Mouse (Mus musculus): ENCODE data around the gene Gm572. TPM values are rescaled to one million over a fixed set of nuclear protein-coding genes. Genes with fewer than 3 reads are reported as not detected.

Gm572 gene
- polyA plus RNA-seq, 1 experiment from 2014 or later: not detected

GRCm38 (mm10) chr4:148664021-148664420 is 20.9 kb downstream of the Gm572 start:
- Histone ChIP-seq H3K9ac (ENCODE audit: low read length) (no peak overlapping the region), H3K4me2 (ENCODE audit: low read depth) (no peak overlapping the region), H3K4me1 (ENCODE audit: control insufficient read depth, insufficient read depth, low read length) (no peaks in the 10 kb centered on the region), H3K27me3 (ENCODE audit: control insufficient read depth, insufficient read depth, low read length) (no peaks in the 10 kb centered on the region), H3K9me3 (ENCODE audit: control insufficient read depth, low read length) (no peaks in the 10 kb centered on the region), H3K4me3 (ENCODE audit: low read depth, low read length) (no peak overlapping the region), H3K27ac (ENCODE audit: low read depth, low read length) (no peak overlapping the region), H3K36me3 (ENCODE audit: control insufficient read depth, insufficient read depth, low read length) (no peaks in the 10 kb centered on the region)
- WGBS: 32% methylated on average over 6 of the region's 6 CpGs
- no peak for ATAC-seq (ENCODE audit: insufficient read depth, low FRiP score, low TSS enrichment)
- no peak for DNase-seq (ENCODE audit: low spot score)

GRCm38 (mm10) chr4:148667006-148667755 is 24.1 kb downstream of the Gm572 start:
- Histone ChIP-seq H3K4me1 (ENCODE audit: control insufficient read depth, insufficient read depth, low read length) (no peaks in the 10 kb centered on the region), H3K4me2 (ENCODE audit: low read depth) (no peak overlapping the region), H3K9me3 (ENCODE audit: control insufficient read depth, low read length) (no peaks in the 10 kb centered on the region), H3K9ac (ENCODE audit: low read length) (no peak overlapping the region), H3K27ac (ENCODE audit: low read depth, low read length) (no peak overlapping the region), H3K4me3 (ENCODE audit: low read depth, low read length) (no peak overlapping the region), H3K36me3 (ENCODE audit: control insufficient read depth, insufficient read depth, low read length) (no peaks in the 10 kb centered on the region), H3K27me3 (ENCODE audit: control insufficient read depth, insufficient read depth, low read length) (no peaks in the 10 kb centered on the region)
- 90% methylated on average over 15 of the region's 15 CpGs for WGBS
- no peak for DNase-seq (ENCODE audit: low spot score)
- no peak for ATAC-seq (ENCODE audit: insufficient read depth, low FRiP score, low TSS enrichment)

- Histone ChIP-seq H3K9me3 (ENCODE audit: control insufficient read depth, low read length) (no peaks in the 10 kb centered on the region), H3K36me3 (ENCODE audit: control insufficient read depth, insufficient read depth, low read length) (no peaks in the 10 kb centered on the region), H3K4me3 (ENCODE audit: low read depth, low read length) (no peak overlapping the region), H3K4me2 (ENCODE audit: low read depth) (no peak overlapping the region), H3K4me1 (ENCODE audit: control insufficient read depth, insufficient read depth, low read length) (peaks cover 5% of the 10 kb centered on the region), H3K27ac (ENCODE audit: low read depth, low read length) (no peak overlapping the region), H3K9ac (ENCODE audit: low read length) (no peak overlapping the region), H3K27me3 (ENCODE audit: control insufficient read depth, insufficient read depth, low read length) (no peaks in the 10 kb centered on the region)
- DNase-seq (ENCODE audit: low spot score) (peak; percentile 5), ATAC-seq (ENCODE audit: insufficient read depth, low FRiP score, low TSS enrichment) (no peak)
- WGBS: 70% methylated on average over 16 of the region's 16 CpGs
Observed at GRCm38 (mm10) chr4:148671230-148671947, 28.3 kb downstream of the Gm572 start.

- Histone ChIP-seq H3K4me1 (ENCODE audit: control insufficient read depth, insufficient read depth, low read length) (peaks cover 8% of the 10 kb centered on the region), H3K27me3 (ENCODE audit: control insufficient read depth, insufficient read depth, low read length) (no peaks in the 10 kb centered on the region), H3K27ac (ENCODE audit: low read depth, low read length) (no peak overlapping the region), H3K4me2 (ENCODE audit: low read depth) (no peak overlapping the region), H3K9me3 (ENCODE audit: control insufficient read depth, low read length) (no peaks in the 10 kb centered on the region), H3K9ac (ENCODE audit: low read length) (no peak overlapping the region), H3K4me3 (ENCODE audit: low read depth, low read length) (no peak overlapping the region), H3K36me3 (ENCODE audit: control insufficient read depth, insufficient read depth, low read length) (no peaks in the 10 kb centered on the region)
- WGBS: 38% methylated on average over 7 of the region's 7 CpGs
- no peak for DNase-seq (ENCODE audit: low spot score)
- ATAC-seq (ENCODE audit: insufficient read depth, low FRiP score, low TSS enrichment): no peak
Observed at GRCm38 (mm10) chr4:148675043-148675442, 31.9 kb downstream of the Gm572 start.

GRCm38 (mm10) chr4:148676188-148676960 is 33.3 kb downstream of the Gm572 start:
- DNase-seq (ENCODE audit: low spot score) (peak; percentile 36), ATAC-seq (ENCODE audit: insufficient read depth, low FRiP score, low TSS enrichment) (no peak)
- Histone ChIP-seq H3K9ac (ENCODE audit: low read length) (no peak overlapping the region), H3K9me3 (ENCODE audit: control insufficient read depth, low read length) (no peaks in the 10 kb centered on the region), H3K27ac (ENCODE audit: low read depth, low read length) (no peak overlapping the region), H3K4me3 (ENCODE audit: low read depth, low read length) (no peak overlapping the region), H3K4me1 (ENCODE audit: control insufficient read depth, insufficient read depth, low read length) (peaks cover 8% of the 10 kb centered on the region), H3K36me3 (ENCODE audit: control insufficient read depth, insufficient read depth, low read length) (no peaks in the 10 kb centered on the region), H3K27me3 (ENCODE audit: control insufficient read depth, insufficient read depth, low read length) (no peaks in the 10 kb centered on the region), H3K4me2 (ENCODE audit: low read depth) (no peak overlapping the region)
- 33% methylated on average over 16 of the region's 16 CpGs for WGBS

- no peak for DNase-seq (ENCODE audit: low spot score)
- Histone ChIP-seq H3K36me3 (ENCODE audit: control insufficient read depth, insufficient read depth, low read length) (no peaks in the 10 kb centered on the region), H3K4me3 (ENCODE audit: low read depth, low read length) (no peak overlapping the region), H3K27me3 (ENCODE audit: control insufficient read depth, insufficient read depth, low read length) (no peaks in the 10 kb centered on the region), H3K4me1 (ENCODE audit: control insufficient read depth, insufficient read depth, low read length) (peaks cover 8% of the 10 kb centered on the region), H3K9ac (ENCODE audit: low read length) (no peak overlapping the region), H3K4me2 (ENCODE audit: low read depth) (no peak overlapping the region), H3K27ac (ENCODE audit: low read depth, low read length) (no peak overlapping the region), H3K9me3 (ENCODE audit: control insufficient read depth, low read length) (no peaks in the 10 kb centered on the region)
- no peak for ATAC-seq (ENCODE audit: insufficient read depth, low FRiP score, low TSS enrichment)
- 36% methylated on average over 19 of the region's 20 CpGs for WGBS
Observed at GRCm38 (mm10) chr4:148676961-148677637, 34.0 kb downstream of the Gm572 start.

GRCm38 (mm10) chr4:148678105-148678504 is 35.0 kb downstream of the Gm572 start:
- no peaks in the 10 kb centered on the region for H3K9me3 ChIP-seq (ENCODE audit: control insufficient read depth, low read length)
- no peaks in the 10 kb centered on the region for H3K36me3 ChIP-seq (ENCODE audit: control insufficient read depth, insufficient read depth, low read length)
- H3K9ac ChIP-seq (ENCODE audit: low read length): no peak overlapping the region
- no peak overlapping the region for H3K27ac ChIP-seq (ENCODE audit: low read depth, low read length)
- H3K4me3 ChIP-seq (ENCODE audit: low read depth, low read length): no peak overlapping the region
- H3K27me3 ChIP-seq (ENCODE audit: control insufficient read depth, insufficient read depth, low read length): no peaks in the 10 kb centered on the region
- DNase-seq (ENCODE audit: low spot score): no peak
- ATAC-seq (ENCODE audit: insufficient read depth, low FRiP score, low TSS enrichment): no peak
- peaks cover 8% of the 10 kb centered on the region for H3K4me1 ChIP-seq (ENCODE audit: control insufficient read depth, insufficient read depth, low read length)
- H3K4me2 ChIP-seq (ENCODE audit: low read depth): no peak overlapping the region
- WGBS: 71% methylated on average over 7 of the region's 7 CpGs

- no peaks in the 10 kb centered on the region for H3K27me3 ChIP-seq (ENCODE audit: control insufficient read depth, insufficient read depth, low read length)
Observed at GRCm38 (mm10) chr4:148680505-148681067, 37.5 kb downstream of the Gm572 start.

More at GRCm38 (mm10) chr4:148680505-148681067, 37.5 kb downstream of the Gm572 start:
- ATAC-seq (ENCODE audit: insufficient read depth, low FRiP score, low TSS enrichment) (no peak), DNase-seq (ENCODE audit: low spot score) (no peak)
- Histone ChIP-seq H3K27ac (ENCODE audit: low read depth, low read length) (no peak overlapping the region), H3K4me2 (ENCODE audit: low read depth) (no peak overlapping the region), H3K9ac (ENCODE audit: low read length) (no peak overlapping the region), H3K4me1 (ENCODE audit: control insufficient read depth, insufficient read depth, low read length) (peaks cover 6% of the 10 kb centered on the region), H3K9me3 (ENCODE audit: control insufficient read depth, low read length) (no peaks in the 10 kb centered on the region), H3K4me3 (ENCODE audit: low read depth, low read length) (no peak overlapping the region), H3K36me3 (ENCODE audit: control insufficient read depth, insufficient read depth, low read length) (no peaks in the 10 kb centered on the region)
- WGBS: 69% methylated on average over 1 of the region's 1 CpGs

All from neural tube, embryonic 11.5 days (tissue).